Mouse (Mus musculus): ENCODE results near the gene Sema6b.

DNA sequence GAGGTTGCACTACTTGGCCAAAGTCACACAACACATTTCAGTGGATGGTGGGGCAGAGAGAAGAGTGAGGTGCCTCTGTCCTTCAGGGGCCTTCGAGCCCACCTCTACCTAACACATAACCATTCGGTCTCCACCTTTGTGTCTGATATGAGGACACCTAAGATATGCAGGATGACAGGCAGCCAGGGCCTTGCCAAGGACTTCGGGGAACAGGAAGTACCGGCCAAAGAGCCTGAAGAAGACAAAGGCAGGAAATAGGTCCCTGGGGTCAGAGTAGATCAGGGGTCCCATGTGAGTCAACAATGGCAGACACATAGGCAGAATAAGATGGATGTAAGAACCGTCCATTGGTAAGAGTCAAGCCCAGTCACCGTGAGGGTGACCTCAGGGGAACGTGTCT is 3.6 kb downstream of the Sema6b start:
- TF ChIP-seq POLR2A (IDR thresholded peaks at IDR 0.05; ENCODE audit: insufficient read length, low read depth) (no peak), MYOG (IDR thresholded peaks at IDR 0.05; ENCODE audit: control insufficient read depth in 1 of 3, insufficient read depth in 1 of 3, insufficient read length in 2 of 3, low read depth in 2 of 3) (no peak), POLR2AphosphoS2 (IDR thresholded peaks at IDR 0.05; ENCODE audit: insufficient read length, low read depth) (no peak), REST (IDR thresholded peaks at IDR 0.05; ENCODE audit: insufficient read depth, insufficient read length) (no peak), TCF12 (IDR thresholded peaks at IDR 0.05; ENCODE audit: insufficient read depth, poor library complexity, severe bottlenecking) (no peak), MAX (IDR thresholded peaks at IDR 0.05; ENCODE audit: low read depth) (no peak), E2F4 (IDR thresholded peaks at IDR 0.05; ENCODE audit: insufficient read depth) (no peak), MYOD1 (IDR thresholded peaks at IDR 0.05; ENCODE audit: control insufficient read depth in 1 of 3, insufficient read length in 2 of 3, low read depth in 2 of 3) (no peak), USF1 (IDR thresholded peaks at IDR 0.05; ENCODE audit: low read depth) (no peak), SRF (IDR thresholded peaks at IDR 0.05; ENCODE audit: control insufficient read depth, insufficient read length, low read depth) (no peak), TCF3 (IDR thresholded peaks at IDR 0.05; ENCODE audit: insufficient read length, low read depth) (no peak)

Data from myocyte (in vitro differentiated cells).